Mouse (Mus musculus): ENCODE measurements at regions not wholly inside any gene's neighbourhood (a gene's known extent, or its start where the extent isn't known, plus 50 kb on each side); places are given as distances from the start of the nearest gene placed in this dataset.

DNA sequence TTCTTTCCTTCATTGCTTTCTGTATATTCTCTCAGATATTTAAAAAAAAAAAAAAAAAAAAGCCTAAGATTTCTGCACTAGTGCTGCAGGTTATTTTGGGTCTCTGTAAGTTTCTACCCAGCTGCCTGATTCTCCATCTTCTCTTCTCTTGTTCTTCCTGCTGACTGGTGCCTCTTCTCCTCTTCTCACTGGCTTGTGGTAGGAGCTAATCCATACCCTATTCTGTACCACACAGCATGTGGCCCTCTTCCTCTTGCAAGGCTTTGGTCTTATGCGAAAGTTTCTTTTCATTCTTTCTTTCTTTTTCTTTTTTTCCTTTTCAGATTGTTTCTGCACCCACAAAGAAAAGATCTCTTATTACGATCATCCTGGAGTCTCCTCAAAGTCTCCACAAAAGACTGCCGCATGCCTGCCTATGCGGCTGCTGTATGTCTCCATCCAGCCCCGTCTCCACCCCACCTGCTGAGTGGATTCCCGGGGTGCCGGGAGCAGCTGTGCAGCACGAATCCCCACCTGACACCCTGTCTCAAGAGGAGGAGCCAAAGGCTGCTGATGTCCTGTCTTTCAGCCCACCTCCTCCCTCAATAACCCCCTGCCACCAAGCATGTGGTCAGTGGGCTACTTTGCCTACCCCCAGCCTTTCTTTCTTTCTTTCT, 66.3 kb downstream of the Ythdf1 start:
- no peak overlapping the region; the same call in 1 of the 2 replicates for H3K9ac ChIP-seq (replicated peaks; ENCODE audit: low read length)
- H3K27me3 ChIP-seq (ENCODE audit: control insufficient read depth, insufficient read depth, low read length), result peaks cover 2% of the 10 kb centered on the region; the same call in 1 of the 2 replicates
- no peaks in the 10 kb centered on the region for H3K9me3 ChIP-seq (replicated peaks; ENCODE audit: control insufficient read depth, low read length)
- H3K27ac ChIP-seq (replicated peaks; ENCODE audit: low read depth, low read length), result no peak overlapping the region
- H3K4me2 ChIP-seq (ENCODE audit: low read depth, low read length), result no peak overlapping the region
- no peaks in the 10 kb centered on the region for H3K36me3 ChIP-seq (replicated peaks; ENCODE audit: control insufficient read depth, insufficient read depth, low read depth, low read length)
- WGBS, result 7% methylated on average over 8 of the region's 8 CpGs
- H3K4me1 ChIP-seq (ENCODE audit: control insufficient read depth, insufficient read depth, low read length), result no peaks in the 10 kb centered on the region
- ATAC-seq (replicated peaks; ENCODE audit: insufficient number of reproducible peaks, low FRiP score, low TSS enrichment, low read depth), result no peak
- no peak overlapping the region for H3K4me3 ChIP-seq (ENCODE audit: low read depth, low read length)
- no peak for DNase-seq (ENCODE audit: low spot score)

DNA sequence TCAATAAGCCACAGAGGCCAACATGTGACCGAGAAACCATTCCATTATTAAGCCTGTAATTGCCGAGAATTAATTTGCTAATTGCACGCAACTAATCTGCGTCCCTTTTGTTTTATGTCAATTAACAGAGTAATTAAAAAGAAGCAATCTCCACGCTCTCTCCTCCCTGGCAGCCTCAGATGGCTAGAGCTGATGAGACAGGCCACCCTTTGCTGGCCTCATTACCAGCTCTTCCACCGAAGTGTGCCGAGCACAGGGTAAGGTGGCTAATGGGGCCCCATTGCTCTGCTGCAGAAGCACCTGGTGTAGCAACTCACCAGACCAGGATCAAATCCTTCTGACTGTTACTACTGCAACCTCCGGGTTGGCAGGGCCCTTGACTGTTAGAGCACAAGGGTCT, 70.8 kb upstream of the Bhlhe23 start:
- DNase-seq (ENCODE audit: low spot score) (no peak), ATAC-seq (replicated peaks; ENCODE audit: insufficient number of reproducible peaks, low FRiP score, low TSS enrichment, low read depth) (no peak)
- Histone ChIP-seq H3K4me3 (ENCODE audit: low read depth, low read length) (no peak overlapping the region), H3K4me2 (ENCODE audit: low read depth, low read length) (no peak overlapping the region), H3K9ac (replicated peaks; ENCODE audit: low read length) (no peak overlapping the region), H3K9me3 (replicated peaks; ENCODE audit: control insufficient read depth, low read length) (no peaks in the 10 kb centered on the region), H3K36me3 (replicated peaks; ENCODE audit: control insufficient read depth, insufficient read depth, low read depth, low read length) (no peaks in the 10 kb centered on the region), H3K27ac (replicated peaks; ENCODE audit: low read depth, low read length) (no peak overlapping the region), H3K4me1 (ENCODE audit: control insufficient read depth, insufficient read depth, low read length) (no peaks in the 10 kb centered on the region), H3K27me3 (ENCODE audit: control insufficient read depth, insufficient read depth, low read length) (no peaks in the 10 kb centered on the region)
- 75% methylated on average over 8 of the region's 8 CpGs for WGBS

GRCm38 (mm10) chr2:180845011-180845410, 68.3 kb upstream of the Bhlhe23 start:
- ATAC-seq (replicated peaks; ENCODE audit: insufficient number of reproducible peaks, low FRiP score, low TSS enrichment, low read depth) (no peak), DNase-seq (ENCODE audit: low spot score) (peak; percentile 54)
- 27% methylated on average over 5 of the region's 5 CpGs for WGBS
- Histone ChIP-seq H3K4me3 (ENCODE audit: low read depth, low read length) (no peak overlapping the region), H3K36me3 (replicated peaks; ENCODE audit: control insufficient read depth, insufficient read depth, low read depth, low read length) (no peaks in the 10 kb centered on the region), H3K9ac (replicated peaks; ENCODE audit: low read length) (no peak overlapping the region), H3K4me2 (ENCODE audit: low read depth, low read length) (no peak overlapping the region), H3K27me3 (ENCODE audit: control insufficient read depth, insufficient read depth, low read length) (no peaks in the 10 kb centered on the region), H3K27ac (replicated peaks; ENCODE audit: low read depth, low read length) (no peak overlapping the region), H3K9me3 (replicated peaks; ENCODE audit: control insufficient read depth, low read length) (no peaks in the 10 kb centered on the region), H3K4me1 (ENCODE audit: control insufficient read depth, insufficient read depth, low read length) (no peaks in the 10 kb centered on the region)

DNA sequence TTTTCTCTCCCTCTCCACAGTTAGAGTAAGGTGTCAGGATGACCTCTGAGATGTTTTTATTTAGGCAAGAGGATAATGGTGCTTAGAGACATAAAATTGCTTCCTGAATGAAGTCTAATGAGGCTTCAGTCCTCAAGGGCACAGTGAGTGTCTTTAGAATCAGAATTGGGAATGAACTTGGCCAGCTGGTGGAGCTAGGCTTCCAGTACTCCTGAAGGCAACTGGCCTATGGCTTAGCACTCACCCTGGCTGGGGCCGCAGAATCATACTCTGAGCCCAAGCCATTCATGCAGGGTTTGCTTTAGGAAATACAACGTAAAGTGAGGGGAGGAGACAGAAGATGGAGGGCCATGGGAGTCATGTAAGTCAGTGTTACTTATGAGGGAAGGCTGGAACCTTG, 67.0 kb upstream of the Bhlhe23 start:
- H3K36me3 ChIP-seq (replicated peaks; ENCODE audit: control insufficient read depth, insufficient read depth, low read depth, low read length), result no peaks in the 10 kb centered on the region
- H3K9ac ChIP-seq (replicated peaks; ENCODE audit: low read length), result no peak overlapping the region
- H3K27me3 ChIP-seq (ENCODE audit: control insufficient read depth, insufficient read depth, low read length), result no peaks in the 10 kb centered on the region
- DNase-seq (ENCODE audit: low spot score) (no peak), ATAC-seq (replicated peaks; ENCODE audit: insufficient number of reproducible peaks, low FRiP score, low TSS enrichment, low read depth) (no peak)
- H3K9me3 ChIP-seq (replicated peaks; ENCODE audit: control insufficient read depth, low read length), result no peaks in the 10 kb centered on the region
- H3K4me1 ChIP-seq (ENCODE audit: control insufficient read depth, insufficient read depth, low read length), result no peaks in the 10 kb centered on the region
- WGBS, result 80% methylated on average over 2 of the region's 2 CpGs
- H3K4me3 ChIP-seq (ENCODE audit: low read depth, low read length), result no peak overlapping the region
- no peak overlapping the region for H3K4me2 ChIP-seq (ENCODE audit: low read depth, low read length)
- H3K27ac ChIP-seq (replicated peaks; ENCODE audit: low read depth, low read length), result no peak overlapping the region

DNA sequence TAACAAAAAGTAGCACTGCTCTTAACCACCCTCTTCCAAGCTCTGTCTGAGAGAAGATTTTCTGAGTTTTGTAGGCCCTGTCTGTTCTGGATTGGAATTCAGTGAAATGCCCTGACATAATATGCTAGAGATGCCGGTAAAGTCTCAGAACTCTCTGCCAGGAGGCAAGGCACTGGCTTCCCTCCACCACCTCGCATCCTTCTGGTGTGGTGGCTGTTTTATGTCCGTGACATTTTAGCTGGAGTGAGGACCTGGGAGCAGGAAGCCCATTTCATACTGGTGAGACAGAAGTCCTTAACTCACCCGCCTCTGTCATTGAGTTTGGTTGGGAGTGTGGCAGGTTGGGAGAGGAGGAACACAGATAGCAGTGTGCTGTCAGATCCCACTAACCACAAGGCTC, 62.4 kb upstream of the Bhlhe23 start:
- WGBS, result 80% methylated on average over 4 of the region's 4 CpGs
- no peaks in the 10 kb centered on the region for H3K9me3 ChIP-seq (replicated peaks; ENCODE audit: control insufficient read depth, low read length)
- no peak overlapping the region for H3K27ac ChIP-seq (replicated peaks; ENCODE audit: low read depth, low read length)
- H3K4me1 ChIP-seq (ENCODE audit: control insufficient read depth, insufficient read depth, low read length), result no peaks in the 10 kb centered on the region
- H3K27me3 ChIP-seq (ENCODE audit: control insufficient read depth, insufficient read depth, low read length), result no peaks in the 10 kb centered on the region
- H3K4me2 ChIP-seq (ENCODE audit: low read depth, low read length), result no peak overlapping the region
- DNase-seq (ENCODE audit: low spot score) (no peak), ATAC-seq (replicated peaks; ENCODE audit: insufficient number of reproducible peaks, low FRiP score, low TSS enrichment, low read depth) (no peak)
- H3K9ac ChIP-seq (replicated peaks; ENCODE audit: low read length), result no peak overlapping the region
- H3K36me3 ChIP-seq (replicated peaks; ENCODE audit: control insufficient read depth, insufficient read depth, low read depth, low read length), result no peaks in the 10 kb centered on the region
- H3K4me3 ChIP-seq (ENCODE audit: low read depth, low read length), result no peak overlapping the region

DNA sequence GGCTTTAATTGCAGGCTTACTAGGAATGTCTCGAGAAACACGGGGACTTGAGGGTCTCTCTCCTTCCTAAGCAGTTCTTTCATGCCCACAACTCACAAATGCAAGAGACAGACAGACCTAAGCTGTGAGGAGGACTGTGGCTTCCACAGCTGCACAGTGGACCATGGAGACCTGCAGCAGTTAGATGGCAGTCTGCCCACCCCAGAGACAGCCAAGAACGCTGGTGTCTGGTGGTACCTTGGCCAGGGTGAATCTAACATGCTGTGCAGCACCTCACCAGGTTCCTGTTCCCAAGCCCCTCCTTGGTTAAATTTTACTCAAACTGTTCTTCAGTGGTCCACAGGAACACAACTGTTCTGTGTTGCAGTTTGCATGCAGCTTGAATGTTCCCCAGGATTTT, 61.3 kb upstream of the Bhlhe23 start:
- DNase-seq (ENCODE audit: low spot score) (no peak), ATAC-seq (replicated peaks; ENCODE audit: insufficient number of reproducible peaks, low FRiP score, low TSS enrichment, low read depth) (no peak)
- no peaks in the 10 kb centered on the region for H3K9me3 ChIP-seq (replicated peaks; ENCODE audit: control insufficient read depth, low read length)
- H3K27me3 ChIP-seq (ENCODE audit: control insufficient read depth, insufficient read depth, low read length), result no peaks in the 10 kb centered on the region
- H3K27ac ChIP-seq (replicated peaks; ENCODE audit: low read depth, low read length), result no peak overlapping the region
- no peak overlapping the region for H3K4me3 ChIP-seq (ENCODE audit: low read depth, low read length)
- no peaks in the 10 kb centered on the region for H3K36me3 ChIP-seq (replicated peaks; ENCODE audit: control insufficient read depth, insufficient read depth, low read depth, low read length)
- H3K4me1 ChIP-seq (ENCODE audit: control insufficient read depth, insufficient read depth, low read length), result no peaks in the 10 kb centered on the region
- WGBS, result 71% methylated on average over 3 of the region's 3 CpGs
- H3K4me2 ChIP-seq (ENCODE audit: low read depth, low read length), result no peak overlapping the region
- no peak overlapping the region for H3K9ac ChIP-seq (replicated peaks; ENCODE audit: low read length)

GRCm38 (mm10) chr2:180837318-180837920, 60.7 kb upstream of the Bhlhe23 start:
- ATAC-seq (replicated peaks; ENCODE audit: insufficient number of reproducible peaks, low FRiP score, low TSS enrichment, low read depth), result no peak
- Histone ChIP-seq H3K4me2 (ENCODE audit: low read depth, low read length) (no peak overlapping the region), H3K9me3 (replicated peaks; ENCODE audit: control insufficient read depth, low read length) (no peaks in the 10 kb centered on the region), H3K27me3 (ENCODE audit: control insufficient read depth, insufficient read depth, low read length) (no peaks in the 10 kb centered on the region), H3K27ac (replicated peaks; ENCODE audit: low read depth, low read length) (no peak overlapping the region), H3K36me3 (replicated peaks; ENCODE audit: control insufficient read depth, insufficient read depth, low read depth, low read length) (no peaks in the 10 kb centered on the region), H3K4me3 (ENCODE audit: low read depth, low read length) (no peak overlapping the region), H3K9ac (replicated peaks; ENCODE audit: low read length) (no peak overlapping the region), H3K4me1 (ENCODE audit: control insufficient read depth, insufficient read depth, low read length) (no peaks in the 10 kb centered on the region)
- no peak for DNase-seq (ENCODE audit: low spot score)
- WGBS, result 77% methylated on average over 9 of the region's 9 CpGs

DNA sequence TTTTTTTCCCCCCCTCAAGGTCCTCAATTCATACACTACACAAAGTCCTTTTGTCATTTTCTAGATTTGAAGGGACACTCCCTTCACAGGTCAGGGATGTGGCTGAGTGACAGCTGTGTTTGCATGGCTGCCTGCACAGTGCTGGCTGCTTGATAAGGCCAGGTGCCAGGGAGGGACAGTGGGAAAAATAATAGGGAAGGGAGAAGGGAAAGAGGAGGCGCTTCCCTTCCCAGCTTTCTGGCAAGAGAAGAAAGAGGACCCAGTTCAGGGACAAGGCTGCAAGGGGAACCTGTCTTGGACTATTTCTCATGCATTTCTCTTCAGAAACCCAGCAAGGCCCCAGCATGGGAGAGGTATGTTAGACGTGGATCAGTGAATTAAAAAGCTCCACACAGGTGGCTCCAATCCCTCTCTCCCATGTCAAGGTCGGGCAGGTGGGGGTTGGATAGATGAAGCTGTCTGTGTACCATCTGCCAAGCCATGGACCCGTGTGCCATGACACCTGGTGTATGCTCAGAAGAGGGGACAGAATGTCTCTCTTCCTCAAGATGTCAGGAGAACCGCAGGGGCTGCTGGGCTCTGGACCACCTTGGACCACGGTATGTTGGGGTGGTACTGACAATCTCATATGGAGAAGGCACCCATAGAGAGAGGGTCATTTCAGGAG, 59.4 kb upstream of the Bhlhe23 start:
- no peak for ATAC-seq (replicated peaks; ENCODE audit: insufficient number of reproducible peaks, low FRiP score, low TSS enrichment, low read depth)
- Histone ChIP-seq H3K36me3 (replicated peaks; ENCODE audit: control insufficient read depth, insufficient read depth, low read depth, low read length) (no peaks in the 10 kb centered on the region), H3K4me2 (ENCODE audit: low read depth, low read length) (no peak overlapping the region), H3K9ac (replicated peaks; ENCODE audit: low read length) (no peak overlapping the region), H3K4me1 (ENCODE audit: control insufficient read depth, insufficient read depth, low read length) (no peaks in the 10 kb centered on the region), H3K4me3 (ENCODE audit: low read depth, low read length) (no peak overlapping the region), H3K27me3 (ENCODE audit: control insufficient read depth, insufficient read depth, low read length) (no peaks in the 10 kb centered on the region), H3K27ac (replicated peaks; ENCODE audit: low read depth, low read length) (no peak overlapping the region), H3K9me3 (replicated peaks; ENCODE audit: control insufficient read depth, low read length) (no peaks in the 10 kb centered on the region)
- 67% methylated on average over 6 of the region's 6 CpGs for WGBS
- no peak for DNase-seq (ENCODE audit: low spot score)
